Mouse (Mus musculus): Measurements from ENCODE around the gene Cnot2.
"Not testable (repeated sequence)": the region's sequence is repeated elsewhere in the genome, so short reads cannot be mapped to it uniquely, and the experiment has no call there.

The Cnot2 gene

GRCm38 (mm10) chr10:116581719-116582481 lies 589 bp upstream of the Cnot2 start:
- Histone ChIP-seq H3K36me3 (ENCODE audit: insufficient read depth, low read length) (peaks cover 11% of the 10 kb centered on the region), H3K4me1 (replicated peaks; ENCODE audit: low read depth, low read length) (peaks cover 39% of the 10 kb centered on the region), H3K27me3 (ENCODE audit: insufficient read depth, low read length) (no peaks in the 10 kb centered on the region), H3K9me3 (ENCODE audit: low read length) (no peaks in the 10 kb centered on the region), H3K4me3 (replicated peaks; ENCODE audit: low read length) (peak overlapping the region; percentile 93)
- no peak for TF ChIP-seq POU5F1 (IDR thresholded peaks at IDR 0.05; ENCODE audit: borderline replicate concordance, low read length)
- TF ChIP-seq NANOG (IDR thresholded peaks at IDR 0.05; ENCODE audit: borderline replicate concordance, low read length) = no peak
- no peak for TF ChIP-seq CTCF (conservative IDR thresholded peaks at IDR 0.05; ENCODE audit: low read length)

DNA sequence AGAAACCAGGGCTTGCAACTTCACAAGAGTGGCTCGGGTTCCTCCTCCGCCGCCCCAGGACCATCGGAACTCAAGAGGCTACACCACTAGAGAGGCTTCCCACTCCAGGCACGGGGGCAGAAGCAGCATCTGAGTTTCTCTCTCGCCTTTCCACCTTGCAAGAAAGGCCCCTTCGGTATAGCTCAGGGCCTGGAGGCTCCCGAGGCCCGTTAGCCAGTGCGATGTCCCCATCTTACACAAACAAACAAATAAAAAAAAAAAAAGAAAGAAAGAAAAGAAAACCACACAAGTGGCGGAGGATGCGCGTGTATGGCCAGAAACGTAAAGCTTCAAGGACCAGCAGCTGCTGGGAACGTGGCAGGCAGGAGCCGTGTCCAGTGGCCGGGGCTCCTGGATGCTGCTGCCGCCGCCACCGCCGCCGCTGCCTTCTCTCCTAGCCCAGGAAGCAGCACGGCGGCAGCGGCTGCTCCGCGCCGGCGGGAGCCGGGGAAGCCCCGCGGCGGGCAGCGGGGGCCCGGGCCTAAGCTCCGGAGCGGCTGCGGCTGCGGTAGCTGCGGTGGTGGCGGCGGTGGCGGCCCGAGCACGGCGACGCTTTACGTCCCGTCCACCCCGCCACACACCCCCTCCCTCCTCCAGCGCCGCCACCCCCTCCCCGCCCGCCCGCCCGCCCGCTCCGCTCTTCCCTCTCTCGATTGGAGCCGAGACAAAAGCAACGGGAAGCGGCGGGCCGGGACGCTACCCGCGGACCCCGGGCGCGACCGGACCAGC lies 536 bp downstream of the Cnot2 start:
- H3K36me3 ChIP-seq (ENCODE audit: insufficient read depth, low read length) = peaks cover 17% of the 10 kb centered on the region
- H3K9me3 ChIP-seq (ENCODE audit: low read length) = no peaks in the 10 kb centered on the region
- peaks cover 47% of the 10 kb centered on the region for H3K4me1 ChIP-seq (replicated peaks; ENCODE audit: low read depth, low read length)
- peak overlapping the region; percentile 93 for H3K4me3 ChIP-seq (replicated peaks; ENCODE audit: low read length)
- TF ChIP-seq CTCF (conservative IDR thresholded peaks at IDR 0.05; ENCODE audit: low read length) (no peak), POU5F1 (IDR thresholded peaks at IDR 0.05; ENCODE audit: borderline replicate concordance, low read length) (no peak), NANOG (IDR thresholded peaks at IDR 0.05; ENCODE audit: borderline replicate concordance, low read length) (no peak)
- no peaks in the 10 kb centered on the region for H3K27me3 ChIP-seq (ENCODE audit: insufficient read depth, low read length)

- H3K4me1 ChIP-seq (replicated peaks; ENCODE audit: low read depth, low read length) = peaks cover 58% of the 10 kb centered on the region
- H3K4me3 ChIP-seq (replicated peaks; ENCODE audit: low read length) = peak overlapping the region; percentile 93
- no peaks in the 10 kb centered on the region for H3K27me3 ChIP-seq (ENCODE audit: insufficient read depth, low read length)
- H3K9me3 ChIP-seq (ENCODE audit: low read length) = no peaks in the 10 kb centered on the region
- peaks cover 8% of the 10 kb centered on the region; the same call in 1 of the 2 replicates for H3K36me3 ChIP-seq (ENCODE audit: insufficient read depth, low read length)
- TF ChIP-seq CTCF (conservative IDR thresholded peaks at IDR 0.05; ENCODE audit: low read length) (no peak), POU5F1 (IDR thresholded peaks at IDR 0.05; ENCODE audit: borderline replicate concordance, low read length) (no peak), NANOG (IDR thresholded peaks at IDR 0.05; ENCODE audit: borderline replicate concordance, low read length) (no peak)
Measured at GRCm38 (mm10) chr10:116579478-116579877, 1.8 kb downstream of the Cnot2 start.

DNA sequence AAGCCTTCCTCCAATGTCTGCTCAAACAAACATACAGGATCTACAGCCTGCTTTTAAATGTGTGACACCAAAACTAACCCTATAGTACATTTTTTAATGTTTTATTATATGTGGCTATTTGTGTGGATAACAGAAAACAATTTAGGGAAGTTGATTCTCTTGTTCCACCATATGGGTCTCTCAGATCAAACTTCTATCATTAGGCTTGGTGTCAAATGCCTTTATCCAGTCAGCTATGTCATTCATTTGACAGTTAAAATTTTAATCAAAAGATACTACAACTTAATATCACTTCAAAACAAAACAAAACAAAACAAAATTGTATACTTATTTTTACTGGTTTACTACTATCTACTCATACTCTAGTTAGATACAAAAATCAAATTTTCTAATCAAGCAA lies 2.9 kb downstream of the Cnot2 start:
- H3K27me3 ChIP-seq (ENCODE audit: insufficient read depth, low read length) = no peaks in the 10 kb centered on the region
- no peak overlapping the region for H3K4me3 ChIP-seq (replicated peaks; ENCODE audit: low read length)
- peaks cover 5% of the 10 kb centered on the region; the same call in 1 of the 2 replicates for H3K36me3 ChIP-seq (ENCODE audit: insufficient read depth, low read length)
- TF ChIP-seq CTCF (conservative IDR thresholded peaks at IDR 0.05; ENCODE audit: low read length) = no peak
- no peak for TF ChIP-seq NANOG (IDR thresholded peaks at IDR 0.05; ENCODE audit: borderline replicate concordance, low read length)
- no peak for TF ChIP-seq POU5F1 (IDR thresholded peaks at IDR 0.05; ENCODE audit: borderline replicate concordance, low read length)
- H3K9me3 ChIP-seq (ENCODE audit: low read length) = no peaks in the 10 kb centered on the region
- H3K4me1 ChIP-seq (replicated peaks; ENCODE audit: low read depth, low read length) = peaks cover 63% of the 10 kb centered on the region

DNA sequence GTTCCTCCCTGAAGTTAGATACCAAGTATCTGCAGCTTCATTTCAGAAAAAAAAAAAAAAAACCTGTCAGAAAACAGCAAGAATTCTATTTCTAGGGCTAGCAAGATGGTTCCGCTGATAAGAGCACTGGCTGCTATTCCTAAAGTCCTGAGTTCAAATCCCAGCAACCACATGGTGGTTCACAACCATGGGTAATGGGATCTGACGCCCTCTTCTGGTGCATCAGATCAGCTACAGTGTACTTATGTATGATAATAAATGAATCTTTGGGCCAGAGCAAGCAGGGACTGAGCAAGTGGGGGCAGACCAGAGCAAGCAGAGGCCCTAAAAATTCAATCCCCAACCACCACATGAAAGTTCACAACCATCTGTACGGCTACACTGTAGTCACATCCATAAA lies 4.1 kb downstream of the Cnot2 start:
- 0 out of 2 replicates have a peak, but pooled peaks have one; percentile 16 for TF ChIP-seq CTCF (conservative IDR thresholded peaks at IDR 0.05; ENCODE audit: low read length)
- no peak for TF ChIP-seq POU5F1 (IDR thresholded peaks at IDR 0.05; ENCODE audit: borderline replicate concordance, low read length)
- Histone ChIP-seq H3K4me3 (replicated peaks; ENCODE audit: low read length) (no peak overlapping the region), H3K27me3 (ENCODE audit: insufficient read depth, low read length) (no peaks in the 10 kb centered on the region), H3K36me3 (ENCODE audit: insufficient read depth, low read length) (peaks cover 5% of the 10 kb centered on the region; the same call in 1 of the 2 replicates), H3K9me3 (ENCODE audit: low read length) (no peaks in the 10 kb centered on the region), H3K4me1 (replicated peaks; ENCODE audit: low read depth, low read length) (peaks cover 56% of the 10 kb centered on the region)

DNA sequence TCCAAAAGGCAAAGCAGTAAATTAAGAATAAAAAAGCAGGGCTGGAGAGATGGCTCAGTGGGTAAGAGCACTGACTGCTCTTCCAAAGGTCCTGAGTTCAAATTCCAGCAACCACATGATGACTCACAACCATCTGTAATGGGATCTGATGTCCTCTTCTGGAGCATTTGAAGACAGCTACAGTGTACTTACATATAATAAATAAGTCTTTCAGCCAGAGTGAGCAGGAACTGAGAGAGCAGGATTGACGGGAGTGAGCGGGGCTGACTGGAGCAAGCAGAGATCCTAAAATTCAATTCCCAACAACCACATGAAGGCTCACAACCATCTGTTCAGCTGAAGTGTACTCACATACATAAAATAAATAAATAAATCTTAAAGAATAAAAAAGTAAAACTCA lies 5.2 kb downstream of the Cnot2 start:
- H3K4me1 ChIP-seq (replicated peaks; ENCODE audit: low read depth, low read length) = peaks cover 67% of the 10 kb centered on the region
- not testable (repeated sequence) for H3K27me3 ChIP-seq (ENCODE audit: insufficient read depth, low read length); H3K9me3 ChIP-seq (ENCODE audit: low read length); H3K4me3 ChIP-seq (replicated peaks; ENCODE audit: low read length); H3K36me3 ChIP-seq (ENCODE audit: insufficient read depth, low read length)

DNA sequence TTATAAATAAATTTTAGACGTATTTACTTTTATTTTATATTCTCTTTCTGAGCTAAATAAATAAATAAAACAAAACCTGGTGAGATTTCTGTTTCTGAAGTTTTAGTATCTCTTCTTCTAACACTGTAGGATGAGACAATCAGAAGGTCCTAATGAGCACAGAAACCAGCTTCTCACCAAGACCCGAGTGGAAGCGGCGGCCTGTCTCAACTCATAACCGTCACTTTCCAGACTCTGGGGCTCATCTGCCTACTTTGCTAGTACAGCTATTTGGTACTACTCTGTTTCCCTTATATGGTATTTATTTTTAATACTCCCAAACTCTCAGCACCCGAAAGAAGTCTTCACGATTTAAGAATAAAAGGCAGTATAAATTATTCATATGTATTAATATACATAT lies 10.8 kb downstream of the Cnot2 start:
- Histone ChIP-seq H3K27me3 (ENCODE audit: insufficient read depth, low read length) (no peaks in the 10 kb centered on the region), H3K4me1 (replicated peaks; ENCODE audit: low read depth, low read length) (peaks cover 67% of the 10 kb centered on the region)

GRCm38 (mm10) chr10:116568539-116568938 lies 12.8 kb downstream of the Cnot2 start:
- TF ChIP-seq NANOG (IDR thresholded peaks at IDR 0.05; ENCODE audit: borderline replicate concordance, low read length) (no peak), POU5F1 (IDR thresholded peaks at IDR 0.05; ENCODE audit: borderline replicate concordance, low read length) (no peak), CTCF (conservative IDR thresholded peaks at IDR 0.05; ENCODE audit: low read length) (no peak)

More for the DNA sequence above, 10.8 kb downstream of the Cnot2 start:
- Histone ChIP-seq H3K4me3 (replicated peaks; ENCODE audit: low read length) (no peak overlapping the region), H3K9me3 (ENCODE audit: low read length) (no peaks in the 10 kb centered on the region), H3K36me3 (ENCODE audit: insufficient read depth, low read length) (no peaks in the 10 kb centered on the region; the same call in 1 of the 2 replicates)
- TF ChIP-seq CTCF (conservative IDR thresholded peaks at IDR 0.05; ENCODE audit: low read length) = no peak
- TF ChIP-seq POU5F1 (IDR thresholded peaks at IDR 0.05; ENCODE audit: borderline replicate concordance, low read length) = no peak
- TF ChIP-seq NANOG (IDR thresholded peaks at IDR 0.05; ENCODE audit: borderline replicate concordance, low read length) = no peak

More at GRCm38 (mm10) chr10:116568539-116568938, 12.8 kb downstream of the Cnot2 start:
- Histone ChIP-seq H3K4me3 (replicated peaks; ENCODE audit: low read length) (no peak overlapping the region), H3K9me3 (ENCODE audit: low read length) (no peaks in the 10 kb centered on the region), H3K36me3 (ENCODE audit: insufficient read depth, low read length) (no peaks in the 10 kb centered on the region), H3K27me3 (ENCODE audit: insufficient read depth, low read length) (no peaks in the 10 kb centered on the region), H3K4me1 (replicated peaks; ENCODE audit: low read depth, low read length) (peaks cover 74% of the 10 kb centered on the region)

All from E14TG2a.4 (cell line).